Mouse (Mus musculus) C2C12 (cell line): ENCODE data around the gene Galr3. TPM values are rescaled to one million over a fixed set of nuclear protein-coding genes. Genes with fewer than 3 reads are reported as not detected.
A peak's percentile ranks its signal among the peaks of the same experiment; 100 is the strongest.

Experiments
- H3K27me3 ChIP-seq: one replicate; pipeline ENCODE4 v1.6.1; 2011; ENCODE audit not compliant: control insufficient read depth, insufficient read depth, insufficient read length
- H3K36me3 ChIP-seq: one replicate; pipeline ENCODE4 v1.6.1; 2011; ENCODE audit not compliant: control insufficient read depth, insufficient read depth
- H3K4me3 ChIP-seq: one replicate; pipeline ENCODE4 v1.5.1; 2011; ENCODE audit warnings: mild to moderate bottlenecking, control low read depth; ENCODE audit not compliant: poor library complexity, insufficient read depth, severe bottlenecking
- H3K79me2 ChIP-seq: one replicate; pipeline ENCODE4 v1.6.1; 2011; ENCODE audit not compliant: control insufficient read depth, insufficient read depth
- H3K79me3 ChIP-seq: one replicate; pipeline ENCODE4 v1.6.1; 2011; ENCODE audit warnings: low read depth, control low read depth
- H3ac ChIP-seq: one replicate; pipeline ENCODE3; 2011; ENCODE audit warnings: low read depth; ENCODE audit not compliant: control insufficient read depth, insufficient read length
- CEBPB ChIP-seq: IDR thresholded peaks from one replicate; pipeline ENCODE4 v1.6.1; 2011; ENCODE audit warnings: low read depth, mild to moderate bottlenecking, control low read depth, moderate library complexity
- CTCF ChIP-seq: IDR thresholded peaks from one replicate; pipeline ENCODE4 v1.5.1; 2011; ENCODE audit not compliant: control insufficient read depth, insufficient read depth, insufficient read length
- FOSL1 ChIP-seq: IDR thresholded peaks from one replicate; pipeline ENCODE4 v1.8.0; 2011; ENCODE audit warnings: mild to moderate bottlenecking, low read length; ENCODE audit not compliant: poor library complexity, insufficient read depth, severe bottlenecking
- MAX ChIP-seq: IDR thresholded peaks from one replicate; pipeline ENCODE4 v1.6.1; 2011; ENCODE audit warnings: mild to moderate bottlenecking, control low read depth
- MYOD1 ChIP-seq: IDR thresholded peaks from one replicate; pipeline ENCODE4 v1.6.1; 2011; ENCODE audit warnings: low read depth; ENCODE audit not compliant: control insufficient read depth, insufficient read length
- MYOG ChIP-seq: IDR thresholded peaks from one replicate; pipeline ENCODE4 v1.6.1; 2011; ENCODE audit not compliant: control insufficient read depth, insufficient read length; ENCODE audit errors: extremely low read depth
- USF1 ChIP-seq: IDR thresholded peaks from one replicate; pipeline ENCODE4 v1.6.1; 2011; ENCODE audit warnings: low read depth, mild to moderate bottlenecking, control low read depth, moderate library complexity
- microRNA-seq: library from miRNA; unstranded; fragments of <30 nt; microRNA quantifications from one replicate; pipeline ENCODE4, GENCODE M21; 2019; ENCODE audit warnings: borderline microRNAs expressed
- polyA plus RNA-seq: library from polyadenylated mRNA; unstranded; fragments of >200 nt; fragmentation: generic; extraction: Trizol; gene quantifications from one replicate; pipeline ENCODE4 v1.2.1, GENCODE M21; 2012; ENCODE audit warnings: missing spikeins

Galr3 gene
- polyA plus RNA-seq, 1 experiment, result not detected

DNA sequence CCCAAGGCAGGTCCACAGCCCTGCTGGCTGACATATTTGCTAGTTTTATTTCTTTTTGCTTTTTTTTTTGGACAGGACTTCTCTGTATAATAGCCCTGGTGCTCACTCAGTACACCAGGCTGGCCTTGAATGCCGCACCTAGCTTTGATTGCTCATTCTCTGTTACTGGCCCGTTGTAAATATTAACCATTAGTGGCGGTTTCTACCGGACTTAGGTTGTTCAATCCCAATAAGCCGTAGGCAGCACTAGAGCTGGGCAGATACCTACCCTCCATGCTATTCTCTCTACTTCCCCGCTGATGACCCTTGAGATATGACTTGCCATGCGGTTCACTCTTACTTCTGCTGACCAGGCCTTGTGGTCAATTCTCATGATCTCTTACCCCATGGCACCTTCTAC is 37.9 kb downstream of the Galr3 start:
- TF ChIP-seq CEBPB (no peak), USF1 (no peak), FOSL1 (no peak), MAX (no peak), MYOG (no peak), CTCF (no peak), MYOD1 (no peak)
- H3K4me3 ChIP-seq, result no peak overlapping the region
- no peaks in the 10 kb centered on the region for H3K27me3 ChIP-seq
- no peak overlapping the region for H3ac ChIP-seq
- H3K79me2 ChIP-seq, result peaks cover 67% of the 10 kb centered on the region
- H3K79me3 ChIP-seq, result peaks cover 29% of the 10 kb centered on the region
- peaks cover 84% of the 10 kb centered on the region for H3K36me3 ChIP-seq

DNA sequence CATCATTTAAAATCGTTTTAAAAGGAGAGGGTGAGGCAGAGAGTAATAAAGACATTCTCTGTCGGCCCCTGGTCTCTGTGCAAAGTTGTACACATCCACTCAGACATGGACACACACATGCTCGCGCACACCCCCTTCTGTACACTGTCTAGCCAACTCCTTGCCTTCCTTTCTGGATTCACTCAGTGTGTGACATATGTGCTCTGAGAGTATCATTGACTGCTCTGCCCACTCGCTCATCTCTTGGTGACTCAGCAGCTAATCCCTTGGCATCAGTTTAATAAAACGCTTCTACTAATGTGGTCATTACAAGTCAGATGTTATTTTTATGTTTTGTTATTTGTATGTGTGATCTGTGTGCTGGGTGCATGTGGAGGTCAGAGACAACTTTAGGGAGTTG is 50.6 kb downstream of the Galr3 start:
- Histone ChIP-seq H3K79me3 (peaks cover 11% of the 10 kb centered on the region), H3K36me3 (peaks cover 89% of the 10 kb centered on the region), H3K27me3 (no peaks in the 10 kb centered on the region), H3K4me3 (no peak overlapping the region), H3ac (no peak overlapping the region), H3K79me2 (peaks cover 44% of the 10 kb centered on the region)
- no peak for TF ChIP-seq CEBPB
- no peak for TF ChIP-seq MAX
- TF ChIP-seq MYOG, result no peak
- no peak for TF ChIP-seq CTCF
- TF ChIP-seq USF1, result no peak
- no peak for TF ChIP-seq MYOD1

Small RNAs within 50 kb of the gene (microRNA-seq; reads per million reads assigned to microRNA genes)
- 1.0 reads per million, percentile 23 among the genes with 10 or more reads in this experiment for gene Mir6956

Other genes with a start within 250 kb of the Galr3 start
- 0.73 TPM for gene Card10, start 238.8 kb upstream of the Galr3 start, polyA plus RNA-seq
- gene Cdc42ep1, start 199.3 kb upstream of the Galr3 start, polyA plus RNA-seq, result 55.2 TPM
- gene Lgals2, start 186.4 kb upstream of the Galr3 start, polyA plus RNA-seq, result 1.3 TPM
- gene Gga1, start 164.7 kb upstream of the Galr3 start, polyA plus RNA-seq, result 71.2 TPM
- gene Gm49510, start 142.2 kb upstream of the Galr3 start, polyA plus RNA-seq, result 0.07 TPM
- 23.4 TPM for gene Sh3bp1, start 142.1 kb upstream of the Galr3 start, polyA plus RNA-seq
- 25.1 TPM for gene Pdxp, start 128.0 kb upstream of the Galr3 start, polyA plus RNA-seq
- 18,755 TPM for gene Lgals1, start 115.2 kb upstream of the Galr3 start, polyA plus RNA-seq
- gene Nol12, start 107.0 kb upstream of the Galr3 start, polyA plus RNA-seq, result 108 TPM
- gene Triobp, start 94.2 kb upstream of the Galr3 start, polyA plus RNA-seq, result 35.7 TPM
- 111 TPM for gene H1f0, start 13.4 kb upstream of the Galr3 start, polyA plus RNA-seq
- 45.6 TPM for gene Ankrd54, start 21.0 kb downstream of the Galr3 start, polyA plus RNA-seq
- gene Eif3l, start 33.3 kb downstream of the Galr3 start, polyA plus RNA-seq, result 369 TPM
- gene Micall1, start 67.0 kb downstream of the Galr3 start, polyA plus RNA-seq, result 12.7 TPM
- 436 TPM for gene Polr2f, start 99.1 kb downstream of the Galr3 start, polyA plus RNA-seq
- gene 1700088E04Rik, start 99.4 kb downstream of the Galr3 start, polyA plus RNA-seq, result 5.6 TPM
- gene Sox10, start 123.4 kb downstream of the Galr3 start, polyA plus RNA-seq, result not detected
- 15.3 TPM for gene Pick1, start 187.3 kb downstream of the Galr3 start, polyA plus RNA-seq
- 0.01 TPM for gene Gm49486, start 187.5 kb downstream of the Galr3 start, polyA plus RNA-seq
- gene Slc16a8, start 212.9 kb downstream of the Galr3 start, polyA plus RNA-seq, result 0.11 TPM
- 1.2 TPM for gene Baiap2l2, start 243.7 kb downstream of the Galr3 start, polyA plus RNA-seq